Mouse (Mus musculus) CH12.LX (cell line): ENCODE measurements around the gene Usp30.

ENCODE experiments used
- CTCF ChIP-seq, 2 experiments: IDR thresholded peaks in 1 of 2; conservative IDR thresholded peaks in 1 of 2; 2 replicates each; pipeline ENCODE4 v1.5.1; 2011 to 2012; ENCODE audit warnings: low read depth in 2 of 2, low read length in 2 of 2, improper control_type of control experiment in 1 of 2, inconsistent platforms in 1 of 2, mild to moderate bottlenecking in 1 of 2, moderate library complexity in 1 of 2
- ETS1 ChIP-seq: conservative IDR thresholded peaks from 2 replicates; pipeline ENCODE4 v1.6.1; 2012; ENCODE audit warnings: low read depth, mild to moderate bottlenecking, inconsistent platforms, low read length, improper control_type of control experiment, moderate library complexity
- HCFC1 ChIP-seq: IDR thresholded peaks from 2 replicates; pipeline ENCODE4 v1.6.1; 2012; ENCODE audit warnings: low read depth, mild to moderate bottlenecking, inconsistent platforms, low read length, improper control_type of control experiment
- MAFK ChIP-seq: IDR thresholded peaks from 2 replicates; pipeline ENCODE4 v1.6.1; 2011; ENCODE audit warnings: low read length, improper control_type of control experiment; ENCODE audit not compliant: insufficient replicate concordance
- MAX ChIP-seq: IDR thresholded peaks from 2 replicates; pipeline ENCODE4 v1.6.1; 2011; ENCODE audit warnings: low read length, improper control_type of control experiment
- NELFE ChIP-seq: IDR thresholded peaks from 2 replicates; pipeline ENCODE4 v1.6.1; 2011; ENCODE audit warnings: low read depth, low read length, improper control_type of control experiment
- POLR2A ChIP-seq: IDR thresholded peaks from 2 replicates; pipeline ENCODE4 v1.6.1; 2011; ENCODE audit warnings: low read depth, mild to moderate bottlenecking, improper control_type of control experiment, low read length
- POLR2AphosphoS2 ChIP-seq: IDR thresholded peaks from 2 replicates; pipeline ENCODE4 v1.6.1; 2011; ENCODE audit warnings: low read depth, low read length, improper control_type of control experiment

DNA sequence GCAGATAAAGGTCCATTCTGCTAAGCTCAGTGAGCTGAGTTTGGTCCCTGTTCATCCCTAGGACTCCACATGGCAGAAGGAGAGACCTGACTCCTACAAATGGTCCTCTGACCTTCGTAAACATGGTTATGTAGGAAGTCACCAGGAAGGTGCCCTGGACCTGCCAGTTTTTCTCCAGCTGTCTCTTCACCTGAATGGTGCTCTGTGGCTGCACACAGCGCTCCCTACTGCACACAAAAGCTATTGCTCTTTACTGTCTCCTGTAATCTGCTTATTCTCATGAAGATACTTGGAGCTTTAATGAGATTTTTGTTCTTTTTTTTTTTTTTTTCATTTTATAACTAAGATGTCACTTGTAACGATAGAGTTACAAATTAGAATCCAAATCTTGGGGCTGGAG is 18.7 kb upstream of the Usp30 start:
- TF ChIP-seq ETS1 (no peak), MAX (no peak), CTCF (conservative IDR thresholded peaks at IDR 0.05 in 1 of 2, IDR thresholded peaks at IDR 0.05 in 1 of 2; ENCODE audit: low read depth in 2 of 2, low read length in 2 of 2) (peak in 1 of 2 experiments; percentile 56; a peak in 2 of 4 replicates), MAFK (no peak), POLR2AphosphoS2 (no peak), POLR2A (no peak), NELFE (no peak), HCFC1 (no peak)
